Mouse (Mus musculus): ENCODE measurements around the gene Hs1bp3. TPM values are rescaled to one million over a fixed set of nuclear protein-coding genes. Genes with fewer than 3 reads are reported as not detected.

Gene Hs1bp3
- total RNA-seq, 2 experiments from 2014 or later, result 8.7 to 14.1 TPM

GRCm38 (mm10) chr12:8353071-8353470, 39.8 kb downstream of the Hs1bp3 start:
- no peak for DNase-seq (ENCODE audit: low spot score in 2 of 2)
- intact Hi-C loops (cut with DNase I), result no loop called here

GRCm38 (mm10) chr12:8354187-8354586, 41.0 kb downstream of the Hs1bp3 start:
- DNase-seq (ENCODE audit: low spot score in 2 of 2), result no peak
- intact Hi-C loops (cut with DNase I), result no loop called here

GRCm38 (mm10) chr12:8355011-8355410, 41.8 kb downstream of the Hs1bp3 start:
- intact Hi-C loops (cut with DNase I), result no loop called here
- no peak for DNase-seq (ENCODE audit: low spot score in 2 of 2)

- intact Hi-C loops (cut with DNase I), result no loop called here
- DNase-seq (ENCODE audit: low spot score in 2 of 2), result peak; percentile 84
These were observed 44.2 kb downstream of the Hs1bp3 start for GRCm38 (mm10) chr12:8357449-8357848.

GRCm38 (mm10) chr12:8358344-8358966, 45.2 kb downstream of the Hs1bp3 start:
- intact Hi-C loops (cut with DNase I), result no loop called here
- DNase-seq (ENCODE audit: low spot score in 2 of 2), result no peak

- intact Hi-C loops (cut with DNase I), result no loop called here
- no peak for DNase-seq (ENCODE audit: low spot score in 2 of 2)
These were observed 46.3 kb downstream of the Hs1bp3 start for GRCm38 (mm10) chr12:8359418-8360112.

GRCm38 (mm10) chr12:8361866-8362265, 48.6 kb downstream of the Hs1bp3 start:
- intact Hi-C loops (cut with DNase I), result no loop called here
- no peak for DNase-seq (ENCODE audit: low spot score in 2 of 2)

GRCm38 (mm10) chr12:8362400-8362799, 49.2 kb downstream of the Hs1bp3 start:
- intact Hi-C loops (cut with DNase I), result no loop called here
- DNase-seq (ENCODE audit: low spot score in 2 of 2), result no peak

- no peak for DNase-seq (ENCODE audit: low spot score in 2 of 2)
- intact Hi-C loops (cut with DNase I), result no loop called here
These were observed 51.1 kb downstream of the Hs1bp3 start for GRCm38 (mm10) chr12:8364321-8364838.

- no peak for DNase-seq (ENCODE audit: low spot score in 2 of 2)
- intact Hi-C loops (cut with DNase I), result no loop called here
These were observed 52.1 kb downstream of the Hs1bp3 start for GRCm38 (mm10) chr12:8365336-8365735.

GRCm38 (mm10) chr12:8365905-8366576, 52.8 kb downstream of the Hs1bp3 start:
- DNase-seq (ENCODE audit: low spot score in 2 of 2), result no peak
- intact Hi-C loops (cut with DNase I), result no loop called here

- no peak for DNase-seq (ENCODE audit: low spot score in 2 of 2)
These were observed 53.5 kb downstream of the Hs1bp3 start for GRCm38 (mm10) chr12:8366688-8367087.

GRCm38 (mm10) chr12:8371746-8372510, 58.7 kb downstream of the Hs1bp3 start:
- intact Hi-C loops (cut with DNase I), result no loop called here
- DNase-seq (ENCODE audit: low spot score in 2 of 2), result no peak

More at GRCm38 (mm10) chr12:8366688-8367087, 53.5 kb downstream of the Hs1bp3 start:
- intact Hi-C loops (cut with DNase I), result no loop called here

- intact Hi-C loops (cut with DNase I), result no loop called here
- no peak for DNase-seq (ENCODE audit: low spot score in 2 of 2)
These were observed 59.4 kb downstream of the Hs1bp3 start for GRCm38 (mm10) chr12:8372511-8373180.

GRCm38 (mm10) chr12:8373741-8374140, 60.5 kb downstream of the Hs1bp3 start:
- intact Hi-C loops (cut with DNase I), result no loop called here

GRCm38 (mm10) chr12:8377169-8377568, 63.9 kb downstream of the Hs1bp3 start:
- intact Hi-C loops (cut with DNase I), result no loop called here

More at GRCm38 (mm10) chr12:8373741-8374140, 60.5 kb downstream of the Hs1bp3 start:
- no peak for DNase-seq (ENCODE audit: low spot score in 2 of 2)

GRCm38 (mm10) chr12:8377955-8378620, 64.9 kb downstream of the Hs1bp3 start:
- no peak for DNase-seq (ENCODE audit: low spot score in 2 of 2)
- intact Hi-C loops (cut with DNase I), result no loop called here

More at GRCm38 (mm10) chr12:8377169-8377568, 63.9 kb downstream of the Hs1bp3 start:
- no peak for DNase-seq (ENCODE audit: low spot score in 2 of 2)

GRCm38 (mm10) chr12:8379795-8380521, 66.7 kb downstream of the Hs1bp3 start:
- intact Hi-C loops (cut with DNase I), result no loop called here
- DNase-seq (ENCODE audit: low spot score in 2 of 2), result no peak

Measured in left cerebral cortex, postnatal 36 days (tissue).